Mouse (Mus musculus) 416B (cell line): ENCODE data around the gene Mfsd2a.

Experiments used
- DNase-seq: peaks from one replicate; pipeline ENCODE4 v3.0.0; 2011; ENCODE audit warnings: low read depth

Gene Mfsd2a

GRCm38 (mm10) chr4:122978850-122979249 is 17.9 kb upstream of the Mfsd2a start:
- no peak for DNase-seq

- DNase-seq: no peak
These were observed 15.9 kb upstream of the Mfsd2a start for GRCm38 (mm10) chr4:122976885-122977284.

GRCm38 (mm10) chr4:122974976-122975520 is 14.1 kb upstream of the Mfsd2a start:
- DNase-seq: no peak

- DNase-seq: no peak
These were observed 11.1 kb upstream of the Mfsd2a start for GRCm38 (mm10) chr4:122972056-122972455.

GRCm38 (mm10) chr4:122971646-122972045 is 10.7 kb upstream of the Mfsd2a start:
- DNase-seq: no peak

GRCm38 (mm10) chr4:122971191-122971590 is 10.2 kb upstream of the Mfsd2a start:
- no peak for DNase-seq

GRCm38 (mm10) chr4:122968106-122968505 is 7.1 kb upstream of the Mfsd2a start:
- no peak for DNase-seq

- DNase-seq: no peak
These were observed 1.8 kb upstream of the Mfsd2a start for GRCm38 (mm10) chr4:122962751-122963150.

GRCm38 (mm10) chr4:122961589-122961988 is 601 bp upstream of the Mfsd2a start:
- no peak for DNase-seq

GRCm38 (mm10) chr4:122960321-122961099 is 478 bp downstream of the Mfsd2a start:
- no peak for DNase-seq

- DNase-seq: no peak
These were observed 1.2 kb downstream of the Mfsd2a start for GRCm38 (mm10) chr4:122959816-122960215.

- no peak for DNase-seq
These were observed 2.4 kb downstream of the Mfsd2a start for GRCm38 (mm10) chr4:122958491-122959031.

GRCm38 (mm10) chr4:122956301-122956700 is 4.7 kb downstream of the Mfsd2a start:
- DNase-seq: no peak

- peak; percentile 90 for DNase-seq
These were observed 5.4 kb downstream of the Mfsd2a start for GRCm38 (mm10) chr4:122955412-122956136.

GRCm38 (mm10) chr4:122954680-122955411 is 6.1 kb downstream of the Mfsd2a start:
- no peak for DNase-seq

GRCm38 (mm10) chr4:122949096-122949495 is 11.9 kb downstream of the Mfsd2a start:
- no peak for DNase-seq

- DNase-seq: no peak
These were observed 13.8 kb downstream of the Mfsd2a start for GRCm38 (mm10) chr4:122947223-122947622.

GRCm38 (mm10) chr4:122944408-122944807 is 16.6 kb downstream of the Mfsd2a start:
- peak; percentile 44 for DNase-seq

GRCm38 (mm10) chr4:122939048-122939796 is 21.8 kb downstream of the Mfsd2a start:
- DNase-seq: no peak

- DNase-seq: no peak
These were observed 23.5 kb downstream of the Mfsd2a start for GRCm38 (mm10) chr4:122937489-122937888.

GRCm38 (mm10) chr4:122935466-122936099 is 25.4 kb downstream of the Mfsd2a start:
- DNase-seq: no peak
